Mouse (Mus musculus) erythroid progenitor cell, adult 5-6 weeks (primary cell): ENCODE data around the gene Rhox3a2. TPM values are rescaled to one million over a fixed set of nuclear protein-coding genes. Genes with fewer than 3 reads are reported as not detected.
"Not testable (repeated sequence)": the region's sequence is repeated elsewhere in the genome, so short reads cannot be mapped to it uniquely, and the experiment has no call there.

ENCODE experiments used
- ATAC-seq: replicated peaks from 2 replicates; pipeline ENCODE4 v1.8.0; 2016; ENCODE audit warnings: moderate number of reproducible peaks, mild to moderate bottlenecking, moderate TSS enrichment, inconsistent platforms; ENCODE audit not compliant: poor library complexity, low FRiP score, severe bottlenecking
- total RNA-seq, 2 experiments: library from RNA; stranded (forward) in 1 of 2; stranded (reverse) in 1 of 2; fragments of 150-400 nt in 1 of 2; fragments of 186-747, 209-891 nt in 1 of 2; gene quantifications; 2 replicates each; pipeline versions ENCODE4 v1.2.3 to v1.2.4; 2015 to 2017; ENCODE audit warnings: low replicate concordance in 2 of 2

Gene Rhox3a2
- total RNA-seq (2015; ENCODE audit: low replicate concordance) (not detected in 2 replicates), total RNA-seq (2017; ENCODE audit: low replicate concordance) (not detected in 2 replicates)

- ATAC-seq: not testable (repeated sequence)
Observed at GRCm38 (mm10) chrX:37379728-37380127, at the start of gene Rhox3a2. TSS of gene Rhox3a2 (plus strand) at chrX:37380028.

GRCm38 (mm10) chrX:37390548-37390947 is 10.7 kb downstream of the Rhox3a2 start, which contains the start of gene Rhox4a2:
TSS of gene Rhox4a2 (plus strand) at chrX:37390848.
- not testable (repeated sequence) for ATAC-seq

GRCm38 (mm10) chrX:37411767-37412166 is 31.9 kb downstream of the Rhox3a2 start, which contains the start of gene Rhox2b:
TSS of gene Rhox2b (plus strand) at chrX:37412067.
- ATAC-seq: not testable (repeated sequence)

GRCm38 (mm10) chrX:37432194-37432593 is 52.4 kb downstream of the Rhox3a2 start, which contains the start of gene Rhox4b:
TSS of gene Rhox4b (plus strand) at chrX:37432494.
- ATAC-seq: not testable (repeated sequence)

Other genes with a start within 250 kb of the Rhox3a2 start
- gene Akap14, start 211.2 kb upstream of the Rhox3a2 start, total RNA-seq (2015; ENCODE audit: low replicate concordance): not detected in 2 replicates
- gene Akap14, start 211.2 kb upstream of the Rhox3a2 start, total RNA-seq (2017; ENCODE audit: low replicate concordance): not detected in 2 replicates
- gene Ndufa1, start 188.9 kb upstream of the Rhox3a2 start, total RNA-seq (2015; ENCODE audit: low replicate concordance): 26.3 and 59.5 TPM in 2 replicates
- gene Ndufa1, start 188.9 kb upstream of the Rhox3a2 start, total RNA-seq (2017; ENCODE audit: low replicate concordance): 51.6 and 63.5 TPM in 2 replicates
- gene Rnf113a1, start 188.8 kb upstream of the Rhox3a2 start, total RNA-seq (2015; ENCODE audit: low replicate concordance): 1.4 and 2.1 TPM in 2 replicates
- gene Rnf113a1, start 188.8 kb upstream of the Rhox3a2 start, total RNA-seq (2017; ENCODE audit: low replicate concordance): not detected in 2 replicates
- gene Gm9, start 169.0 kb upstream of the Rhox3a2 start, total RNA-seq (2015; ENCODE audit: low replicate concordance): not detected in 2 replicates
- not detected in 2 replicates for gene Gm9, start 169.0 kb upstream of the Rhox3a2 start, total RNA-seq (2017; ENCODE audit: low replicate concordance)
- gene Rhox1, start 157.8 kb upstream of the Rhox3a2 start, total RNA-seq (2015; ENCODE audit: low replicate concordance): not detected in 2 replicates
- gene Rhox1, start 157.8 kb upstream of the Rhox3a2 start, total RNA-seq (2017; ENCODE audit: low replicate concordance): not detected in 2 replicates
- not detected in 2 replicates for gene Rhox2a, start 135.1 kb upstream of the Rhox3a2 start, total RNA-seq (2015; ENCODE audit: low replicate concordance)
- not detected in 2 replicates for gene Rhox2a, start 135.1 kb upstream of the Rhox3a2 start, total RNA-seq (2017; ENCODE audit: low replicate concordance)
- gene Rhox3a, start 130.1 kb upstream of the Rhox3a2 start, total RNA-seq (2015; ENCODE audit: low replicate concordance): not detected in 2 replicates
- gene Rhox3a, start 130.1 kb upstream of the Rhox3a2 start, total RNA-seq (2017; ENCODE audit: low replicate concordance): not detected in 2 replicates
- gene Rhox4a, start 114.7 kb upstream of the Rhox3a2 start, total RNA-seq (2015; ENCODE audit: low replicate concordance): not detected in 2 replicates
- gene Rhox4a, start 114.7 kb upstream of the Rhox3a2 start, total RNA-seq (2017; ENCODE audit: low replicate concordance): not detected in 2 replicates
- gene Rhox4a2, start 10.8 kb downstream of the Rhox3a2 start, total RNA-seq (2015; ENCODE audit: low replicate concordance): not detected in 2 replicates
- gene Rhox4a2, start 10.8 kb downstream of the Rhox3a2 start, total RNA-seq (2017; ENCODE audit: low replicate concordance): not detected in 2 replicates
- not detected in 2 replicates for gene Rhox2b, start 32.0 kb downstream of the Rhox3a2 start, total RNA-seq (2015; ENCODE audit: low replicate concordance)
- gene Rhox2b, start 32.0 kb downstream of the Rhox3a2 start, total RNA-seq (2017; ENCODE audit: low replicate concordance): not detected in 2 replicates
- not detected in 2 replicates for gene Rhox4b, start 52.5 kb downstream of the Rhox3a2 start, total RNA-seq (2015; ENCODE audit: low replicate concordance)
- gene Rhox4b, start 52.5 kb downstream of the Rhox3a2 start, total RNA-seq (2017; ENCODE audit: low replicate concordance): not detected in 2 replicates
- not detected in 2 replicates for gene Rhox2c, start 73.7 kb downstream of the Rhox3a2 start, total RNA-seq (2015; ENCODE audit: low replicate concordance)
- gene Rhox2c, start 73.7 kb downstream of the Rhox3a2 start, total RNA-seq (2017; ENCODE audit: low replicate concordance): not detected in 2 replicates
- not detected in 2 replicates for gene Rhox3c, start 78.6 kb downstream of the Rhox3a2 start, total RNA-seq (2015; ENCODE audit: low replicate concordance)
- gene Rhox3c, start 78.6 kb downstream of the Rhox3a2 start, total RNA-seq (2017; ENCODE audit: low replicate concordance): not detected in 2 replicates
- gene Rhox4c, start 100.3 kb downstream of the Rhox3a2 start, total RNA-seq (2015; ENCODE audit: low replicate concordance): not detected in 2 replicates
- not detected in 2 replicates for gene Rhox4c, start 100.3 kb downstream of the Rhox3a2 start, total RNA-seq (2017; ENCODE audit: low replicate concordance)
- not detected in 2 replicates for gene Rhox2d, start 113.4 kb downstream of the Rhox3a2 start, total RNA-seq (2015; ENCODE audit: low replicate concordance)
- gene Rhox2d, start 113.4 kb downstream of the Rhox3a2 start, total RNA-seq (2017; ENCODE audit: low replicate concordance): not detected in 2 replicates
- gene Rhox4d, start 134.3 kb downstream of the Rhox3a2 start, total RNA-seq (2015; ENCODE audit: low replicate concordance): not detected in 2 replicates
- not detected in 2 replicates for gene Rhox4d, start 134.3 kb downstream of the Rhox3a2 start, total RNA-seq (2017; ENCODE audit: low replicate concordance)
- not detected in 2 replicates for gene Rhox2e, start 150.4 kb downstream of the Rhox3a2 start, total RNA-seq (2015; ENCODE audit: low replicate concordance)
- not detected in 2 replicates for gene Rhox2e, start 150.4 kb downstream of the Rhox3a2 start, total RNA-seq (2017; ENCODE audit: low replicate concordance)
- not detected in 2 replicates for gene Rhox3e, start 162.0 kb downstream of the Rhox3a2 start, total RNA-seq (2015; ENCODE audit: low replicate concordance)
- gene Rhox3e, start 162.0 kb downstream of the Rhox3a2 start, total RNA-seq (2017; ENCODE audit: low replicate concordance): not detected in 2 replicates
- gene Rhox4e, start 177.4 kb downstream of the Rhox3a2 start, total RNA-seq (2015; ENCODE audit: low replicate concordance): not detected in 2 replicates
- not detected in 2 replicates for gene Rhox4e, start 177.4 kb downstream of the Rhox3a2 start, total RNA-seq (2017; ENCODE audit: low replicate concordance)
- gene Rhox2f, start 191.4 kb downstream of the Rhox3a2 start, total RNA-seq (2015; ENCODE audit: low replicate concordance): not detected in 2 replicates
- not detected in 2 replicates for gene Rhox2f, start 191.4 kb downstream of the Rhox3a2 start, total RNA-seq (2017; ENCODE audit: low replicate concordance)
- not detected in 2 replicates for gene Rhox3f, start 201.0 kb downstream of the Rhox3a2 start, total RNA-seq (2015; ENCODE audit: low replicate concordance)
- not detected in 2 replicates for gene Rhox3f, start 201.0 kb downstream of the Rhox3a2 start, total RNA-seq (2017; ENCODE audit: low replicate concordance)
- not detected in 2 replicates for gene Rhox4f, start 227.7 kb downstream of the Rhox3a2 start, total RNA-seq (2015; ENCODE audit: low replicate concordance)
- not detected in 2 replicates for gene Rhox4f, start 227.7 kb downstream of the Rhox3a2 start, total RNA-seq (2017; ENCODE audit: low replicate concordance)
- gene Rhox3g, start 248.6 kb downstream of the Rhox3a2 start, total RNA-seq (2015; ENCODE audit: low replicate concordance): not detected in 2 replicates
- not detected in 2 replicates for gene Rhox3g, start 248.6 kb downstream of the Rhox3a2 start, total RNA-seq (2017; ENCODE audit: low replicate concordance)